In genomic region chr10:5072054-5072453, GRCm38 (mm10) we compare ENCODE assay signal across 22 mouse cellular contexts. TPM values are rescaled to one million over a fixed set of nuclear protein-coding genes. Genes with fewer than 3 reads are reported as not detected.
A peak's percentile ranks its signal among the peaks of the same experiment; 100 is the strongest.
DNase-seq lines count a peak whose midpoint lies in the region; ATAC-seq and TF ChIP-seq lines count a peak whose summit lies in the region.
"Had no signal": no experiment of that assay in that cellular context is flagged by ENCODE, and none has a peak within 500 bp of the region (broad histone marks: within the 10 kb centered on the region; RNA-seq: fewer than 3 reads in every experiment).

No protein-coding gene starts in this region.

- no peak for DNase-seq in gastrocnemius, adult 2 months
- no peak for DNase-seq in gastrocnemius, postnatal 10 days
- DNase-seq in kidney, adult 9 months: peak; percentile 18
- DNase-seq in kidney, postnatal 10 days: no peak
- peak; percentile 51 for DNase-seq in midbrain, embryonic 11.5 days (ENCODE audit: low spot score, missing footprints)
- DNase-seq in left cerebral cortex, adult 11 months (ENCODE audit: low spot score): no peak
- DNase-seq: adrenal gland, adult 2 months; adrenal gland, postnatal 25 days; cerebellum, adult 18-20 months; cerebellum, adult 9-11 months; cerebellum, postnatal 36 days; heart, postnatal 10 days; heart, postnatal 4 days had no signal

- intact Hi-C loops in gastrocnemius, adult 2 months (cut with DNase I): loop anchor here (5.0 kb wide), 1 partner anchor 475 kb away; no protein-coding TSS in a partner anchor

- no peak overlapping the region for H3K4me3 ChIP-seq in gastrocnemius, adult 2 months
- H3K4me3 ChIP-seq in midbrain, embryonic 11.5 days (ENCODE audit: low read depth, low read length): no peak overlapping the region
- no peak overlapping the region for H3K4me3 ChIP-seq in midbrain, embryonic 16.5 days (ENCODE audit: low read depth, low read length)
- H3K4me3 ChIP-seq: embryonic facial prominence, embryonic 13.5 days; forebrain, embryonic 12.5 days; hindbrain, embryonic 12.5 days had no signal

- peak; percentile 35; the same call in 1 of the 2 replicates for TF ChIP-seq CTCF in gastrocnemius, adult 2 months (IDR thresholded peaks at IDR 0.05)

- H3K4me2 ChIP-seq in midbrain, embryonic 11.5 days: no peak overlapping the region
- H3K4me2 ChIP-seq in midbrain, embryonic 16.5 days (ENCODE audit: low read length): no peak overlapping the region
- H3K4me2 ChIP-seq: embryonic facial prominence, embryonic 13.5 days; forebrain, embryonic 12.5 days; hindbrain, embryonic 12.5 days had no signal

- H3K27me3 ChIP-seq in midbrain, embryonic 11.5 days (ENCODE audit: control insufficient read depth, insufficient read depth, low read length): no peaks in the 10 kb centered on the region
- H3K27me3 ChIP-seq in midbrain, embryonic 16.5 days (ENCODE audit: control insufficient read depth, insufficient read depth, low read depth, low read length): no peaks in the 10 kb centered on the region
- H3K27me3 ChIP-seq: CH12.LX; embryonic facial prominence, embryonic 13.5 days; forebrain, embryonic 12.5 days; hindbrain, embryonic 12.5 days; Patski had no signal

- H3K36me3 ChIP-seq in midbrain, embryonic 11.5 days (ENCODE audit: control insufficient read depth, insufficient read depth, low read length): no peaks in the 10 kb centered on the region
- peaks cover 12% of the 10 kb centered on the region for H3K36me3 ChIP-seq in midbrain, embryonic 16.5 days (ENCODE audit: control insufficient read depth, insufficient read depth, low read length)
- H3K36me3 ChIP-seq: forebrain, embryonic 12.5 days; hindbrain, embryonic 12.5 days had no signal

- H3K4me1 ChIP-seq in midbrain, embryonic 11.5 days (ENCODE audit: control insufficient read depth, insufficient read depth, low read length): no peaks in the 10 kb centered on the region
- H3K4me1 ChIP-seq in midbrain, embryonic 16.5 days (ENCODE audit: control insufficient read depth, insufficient read depth, low read length): no peaks in the 10 kb centered on the region
- H3K4me1 ChIP-seq: forebrain, embryonic 12.5 days; hindbrain, embryonic 12.5 days had no signal

- H3K27ac ChIP-seq in gastrocnemius, adult 2 months: 0 out of 2 replicates have a peak overlapping the region, but pooled peaks have one; percentile 17
- no peak overlapping the region for H3K27ac ChIP-seq in midbrain, embryonic 11.5 days (ENCODE audit: low read depth, low read length)
- no peak overlapping the region for H3K27ac ChIP-seq in midbrain, embryonic 16.5 days (ENCODE audit: low read length)
- H3K27ac ChIP-seq: embryonic facial prominence, embryonic 13.5 days; forebrain, embryonic 12.5 days; hindbrain, embryonic 12.5 days had no signal

- H3K9ac ChIP-seq in midbrain, embryonic 11.5 days (ENCODE audit: low read length): no peak overlapping the region
- no peak overlapping the region for H3K9ac ChIP-seq in midbrain, embryonic 16.5 days (ENCODE audit: low read depth, low read length)
- H3K9ac ChIP-seq: embryonic facial prominence, embryonic 13.5 days; forebrain, embryonic 12.5 days; hindbrain, embryonic 12.5 days had no signal

- no peak for ATAC-seq in midbrain, embryonic 11.5 days (ENCODE audit: low FRiP score)
- no peak for ATAC-seq in midbrain, embryonic 16.5 days
- ATAC-seq: activated CD4-positive, CD25-positive, alpha-beta regulatory T cell, adult 4 months; forebrain, embryonic 16.5 days; hindbrain, embryonic 16.5 days; Patski had no signal

- WGBS in midbrain, embryonic 11.5 days: 81% methylated on average over 8 of the region's 8 CpGs
- 82% methylated on average over 8 of the region's 8 CpGs for WGBS in midbrain, embryonic 16.5 days

- H3K9me3 ChIP-seq in midbrain, embryonic 11.5 days (ENCODE audit: control insufficient read depth, low read length): no peaks in the 10 kb centered on the region
- H3K9me3 ChIP-seq in midbrain, embryonic 16.5 days (replicated peaks; ENCODE audit: control insufficient read depth, low read length, poor library complexity, severe bottlenecking): no peaks in the 10 kb centered on the region
- H3K9me3 ChIP-seq: embryonic facial prominence, embryonic 13.5 days; forebrain, embryonic 12.5 days; hindbrain, embryonic 12.5 days had no signal

RNA-seq across cellular contexts. Expression of gene Gm10097, which starts 3.1 kb away (rescaled TPM):
- total RNA-seq in gastrocnemius, adult 2 months (2021): under 1 TPM; 0.23 to 0.36 TPM
- total RNA-seq in gastrocnemius, postnatal 10 days (2021): under 1 TPM; 0.54 to 0.72 TPM
- 0.06 TPM in 1 of 2 replicates, not detected in the other for polyA plus RNA-seq in midbrain, embryonic 11.5 days (2014; fragmentation: Nextera tagmentation; extraction: Ambion mirVana)
- 0.19 TPM in 2 replicates for polyA plus RNA-seq in midbrain, embryonic 16.5 days (2015; fragmentation: Nextera tagmentation; extraction: Ambion mirVana)
- total RNA-seq: adrenal gland, adult 2 months; adrenal gland, postnatal 25 days; CH12.LX had no signal
- polyA plus RNA-seq: activated CD4-positive, CD25-positive, alpha-beta regulatory T cell, adult 4 months; adrenal gland, adult 2 months; Patski had no signal

Comparison
In these comparisons a context has a peak if more than half of its experiments do, and no peak if none do; other contexts are left out.
1. DNase-seq: peak in kidney, adult 9 months (single experiment) and midbrain, embryonic 11.5 days (single experiment); none in gastrocnemius, adult 2 months (single experiment), gastrocnemius, postnatal 10 days (single experiment), kidney, postnatal 10 days (single experiment) and left cerebral cortex, adult 11 months (single experiment).